Mouse (Mus musculus) T-helper 17 cell (primary cell): Measurements from ENCODE around the gene Defb39.

ENCODE experiments used
- in situ Hi-C, 2 experiments: fragments of 300-600 bp; cut with MboI, MseI; formaldehyde crosslinking; loops; 1 replicate in 1 of 2; 2 replicates in 1 of 2; pipeline ENCODE4 v1.15.1; 2025; ENCODE audit warnings: high pct_unique_total_duplicates in 2 of 2

The Defb39 gene

GRCm38 (mm10) chr8:19064710-19065109 lies at the start of gene Defb39:
Gene Defb39 (minus strand): TSS chr8:19064810.
- in situ Hi-C loops: no loop called here

GRCm38 (mm10) chr8:19066013-19066412 lies 1.4 kb upstream of the Defb39 start:
- in situ Hi-C loops: no loop called here

GRCm38 (mm10) chr8:19062891-19063290 lies 1.7 kb downstream of the Defb39 start:
- in situ Hi-C loops: no loop called here

GRCm38 (mm10) chr8:19045242-19045641 lies 19.4 kb downstream of the Defb39 start:
- in situ Hi-C loops: no loop called here

DNA sequence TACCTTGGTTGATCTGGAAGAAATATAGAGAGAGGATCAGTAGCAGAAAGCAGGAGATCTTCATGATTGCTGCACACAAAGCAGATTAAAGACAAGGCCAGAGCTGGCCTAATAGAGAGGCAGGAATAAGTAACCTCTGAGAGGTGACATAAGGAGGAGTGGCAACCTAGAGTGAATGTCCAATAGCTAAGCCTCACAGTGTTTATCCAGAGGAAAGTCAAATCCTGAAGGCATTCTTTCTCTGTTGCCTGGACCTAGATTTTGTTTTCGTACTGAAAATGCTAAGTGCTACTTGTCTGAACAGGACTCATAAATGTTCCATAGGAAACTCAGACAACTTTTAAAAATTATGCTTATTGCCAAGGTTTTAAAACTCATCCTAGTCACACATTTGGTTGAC lies 38.1 kb downstream of the Defb39 start, which contains the start of gene Defb38:
Gene Defb38, minus strand, starts transcription at position 101 of the 400 bp plus-strand sequence.
- in situ Hi-C loops: loop anchor here in 1 of 2 experiments (10.0 kb wide), 1 partner anchor 932 kb away; no protein-coding TSS in a partner anchor
